Comparison of ENCODE assay signal across 8 mouse cellular contexts in genomic region chr8:70600473-70601270, GRCm38 (mm10). TPM values are rescaled to one million over a fixed set of nuclear protein-coding genes. Genes with fewer than 3 reads are reported as not detected.
DNase-seq lines count a peak whose midpoint lies in the region; ATAC-seq and TF ChIP-seq lines count a peak whose summit lies in the region.

No protein-coding gene starts in this region.

- no peak overlapping the region for H3K9ac ChIP-seq in heart, postnatal 0 days (replicated peaks; ENCODE audit: low read depth, low read length)
- peak overlapping the region; percentile 24; the same call in 1 of the 2 replicates for H3K9ac ChIP-seq in midbrain, embryonic 12.5 days (replicated peaks)

- 29% methylated on average over 9 of the region's 10 CpGs for WGBS in heart, postnatal 0 days
- whole genome bisulfite sequencing in midbrain, embryonic 12.5 days = 9% methylated on average over 10 of the region's 10 CpGs

- H3K36me3 ChIP-seq in heart, postnatal 0 days (replicated peaks; ENCODE audit: control insufficient read depth, insufficient read depth, low read length) = 0 out of 2 replicates have a peak, but pooled peaks cover 5% of the 10 kb centered on the region
- peaks cover 25% of the 10 kb centered on the region for H3K36me3 ChIP-seq in midbrain, embryonic 12.5 days

- 0 out of 2 replicates have a peak, but pooled peaks have one; percentile 2 for ATAC-seq in common myeloid progenitor, adult 5-6 weeks (replicated peaks; ENCODE audit: low read depth, poor library complexity, severe bottlenecking)
- ATAC-seq in heart, postnatal 0 days (ENCODE audit: insufficient read depth, low read depth) = peak; percentile 9; the same call in 1 of the 2 replicates
- ATAC-seq in midbrain, embryonic 12.5 days (ENCODE audit: low FRiP score, low read depth) = peak; percentile 25

- no peak for TF ChIP-seq EP300 in heart, postnatal 0 days (IDR thresholded peaks at IDR 0.05; ENCODE audit: low read depth)

- DNase-seq in adrenal gland, postnatal 14 days = peak; percentile 68
- DNase-seq in adrenal gland, postnatal 25 days = no peak
- DNase-seq in heart, postnatal 0 days (ENCODE audit: low spot score) = peak; percentile 35
- DNase-seq in kidney, postnatal 25 days = peak; percentile 74 to 80
- DNase-seq in urinary bladder, adult 2 months (ENCODE audit: low spot score) = no peak
- no peak for DNase-seq in ovary, adult 18-20 months (ENCODE audit: low spot score)

- no peaks in the 10 kb centered on the region for H3K9me3 ChIP-seq in heart, postnatal 0 days (replicated peaks; ENCODE audit: control insufficient read depth, low read length)
- no peaks in the 10 kb centered on the region for H3K9me3 ChIP-seq in midbrain, embryonic 12.5 days

- peaks cover 14% of the 10 kb centered on the region for H3K4me1 ChIP-seq in heart, postnatal 0 days (ENCODE audit: control insufficient read depth, insufficient read depth)
- H3K4me1 ChIP-seq in midbrain, embryonic 12.5 days = peaks cover 77% of the 10 kb centered on the region

- no peaks in the 10 kb centered on the region for H3K27me3 ChIP-seq in heart, postnatal 0 days (ENCODE audit: control insufficient read depth, insufficient read depth, low read length)
- H3K27me3 ChIP-seq in midbrain, embryonic 12.5 days = peaks cover 37% of the 10 kb centered on the region

- H3K4me3 ChIP-seq in heart, postnatal 0 days (ENCODE audit: low read depth, low read length) = 0 out of 2 replicates have a peak overlapping the region, but pooled peaks have one; percentile 18
- H3K4me3 ChIP-seq in midbrain, embryonic 12.5 days = peak overlapping the region; percentile 26

- peak overlapping the region; percentile 69 for H3K27ac ChIP-seq in heart, postnatal 0 days (ENCODE audit: low read depth)
- peak overlapping the region; percentile 97 for H3K27ac ChIP-seq in midbrain, embryonic 12.5 days (replicated peaks)

- no peak for TF ChIP-seq CTCF in heart, postnatal 0 days (IDR thresholded peaks at IDR 0.05; ENCODE audit: low read depth)

- H3K4me2 ChIP-seq in heart, postnatal 0 days (ENCODE audit: low read depth, low read length) = peak overlapping the region; percentile 45
- peak overlapping the region; percentile 54 for H3K4me2 ChIP-seq in midbrain, embryonic 12.5 days (replicated peaks)

RNA-seq across cellular contexts. Expression of gene Isyna1, which starts 6.5 kb away (rescaled TPM):
- 77.2 and 84.7 TPM in 2 replicates for total RNA-seq in adrenal gland, postnatal 14 days (2021)
- 89.7 and 101 TPM in 2 replicates for total RNA-seq in adrenal gland, postnatal 25 days (2021)
- total RNA-seq in common myeloid progenitor, adult 5-6 weeks (2017) = 35.0 and 43.9 TPM in 2 replicates
- total RNA-seq in heart, postnatal 0 days (2014; rRNA removed; ENCODE audit: low replicate concordance) = 111 and 125 TPM in 2 replicates
- polyA plus RNA-seq in heart, postnatal 0 days (2015; fragmentation: Nextera tagmentation; extraction: Ambion mirVana) = 53.3 and 59.6 TPM in 2 replicates
- polyA plus RNA-seq in midbrain, embryonic 12.5 days (2016; fragmentation: Nextera tagmentation; extraction: Ambion mirVana) = 107 and 112 TPM in 2 replicates
- 37.9 and 49.6 TPM in 2 replicates for polyA plus RNA-seq in urinary bladder, adult 2 months (2012; rRNA removed)

RNA-seq across cellular contexts. Expression of gene Ssbp4, which starts 8.0 kb away (rescaled TPM):
- 84.4 and 102 TPM in 2 replicates for total RNA-seq in adrenal gland, postnatal 14 days (2021)
- total RNA-seq in adrenal gland, postnatal 25 days (2021) = 82.0 and 88.2 TPM in 2 replicates
- 43.8 and 58.4 TPM in 2 replicates for total RNA-seq in common myeloid progenitor, adult 5-6 weeks (2017)
- 107 and 143 TPM in 2 replicates for total RNA-seq in heart, postnatal 0 days (2014; rRNA removed; ENCODE audit: low replicate concordance)
- 55.6 and 57.3 TPM in 2 replicates for polyA plus RNA-seq in heart, postnatal 0 days (2015; fragmentation: Nextera tagmentation; extraction: Ambion mirVana)
- 115 and 118 TPM in 2 replicates for polyA plus RNA-seq in midbrain, embryonic 12.5 days (2016; fragmentation: Nextera tagmentation; extraction: Ambion mirVana)
- 73.5 and 74.6 TPM in 2 replicates for polyA plus RNA-seq in urinary bladder, adult 2 months (2012; rRNA removed)

RNA-seq across cellular contexts. Expression of gene Lrrc25, which starts 15.3 kb away (rescaled TPM):
- total RNA-seq in adrenal gland, postnatal 14 days (2021) = 1.6 and 2.0 TPM in 2 replicates
- total RNA-seq in adrenal gland, postnatal 25 days (2021) = 1.0 and 2.2 TPM in 2 replicates
- total RNA-seq in common myeloid progenitor, adult 5-6 weeks (2017) = 1.6 and 2.6 TPM in 2 replicates
- total RNA-seq in heart, postnatal 0 days (2014; rRNA removed; ENCODE audit: low replicate concordance) = 1.5 and 2.2 TPM in 2 replicates
- polyA plus RNA-seq in heart, postnatal 0 days (2015; fragmentation: Nextera tagmentation; extraction: Ambion mirVana) = 1.3 and 1.6 TPM in 2 replicates
- 1.0 and 1.6 TPM in 2 replicates for polyA plus RNA-seq in midbrain, embryonic 12.5 days (2016; fragmentation: Nextera tagmentation; extraction: Ambion mirVana)
- 5.2 and 6.2 TPM in 2 replicates for polyA plus RNA-seq in urinary bladder, adult 2 months (2012; rRNA removed)

RNA-seq across cellular contexts. Expression of gene Gdf15, which starts 31.6 kb away (rescaled TPM):
- total RNA-seq in adrenal gland, postnatal 14 days (2021) = 0.79 and 1.0 TPM in 2 replicates
- 2.2 and 5.7 TPM in 2 replicates for total RNA-seq in adrenal gland, postnatal 25 days (2021)
- total RNA-seq in common myeloid progenitor, adult 5-6 weeks (2017) = 0.29 TPM in 1 of 2 replicates, not detected in the other
- 0.15 and 5.4 TPM in 2 replicates for total RNA-seq in heart, postnatal 0 days (2014; rRNA removed; ENCODE audit: low replicate concordance)
- polyA plus RNA-seq in heart, postnatal 0 days (2015; fragmentation: Nextera tagmentation; extraction: Ambion mirVana) = 1.4 and 1.7 TPM in 2 replicates
- 0.17 TPM in 1 of 2 replicates, not detected in the other for polyA plus RNA-seq in midbrain, embryonic 12.5 days (2016; fragmentation: Nextera tagmentation; extraction: Ambion mirVana)
- 0.84 and 1.1 TPM in 2 replicates for polyA plus RNA-seq in urinary bladder, adult 2 months (2012; rRNA removed)

RNA-seq across cellular contexts. Expression of gene Pgpep1, which starts 59.5 kb away (rescaled TPM):
- total RNA-seq in adrenal gland, postnatal 14 days (2021) = 73.1 and 86.5 TPM in 2 replicates
- 98.1 and 129 TPM in 2 replicates for total RNA-seq in adrenal gland, postnatal 25 days (2021)
- total RNA-seq in common myeloid progenitor, adult 5-6 weeks (2017) = 3.2 and 3.6 TPM in 2 replicates
- 18.0 and 36.3 TPM in 2 replicates for total RNA-seq in heart, postnatal 0 days (2014; rRNA removed; ENCODE audit: low replicate concordance)
- polyA plus RNA-seq in heart, postnatal 0 days (2015; fragmentation: Nextera tagmentation; extraction: Ambion mirVana) = 26.9 and 29.1 TPM in 2 replicates
- 82.7 and 93.7 TPM in 2 replicates for polyA plus RNA-seq in midbrain, embryonic 12.5 days (2016; fragmentation: Nextera tagmentation; extraction: Ambion mirVana)
- 19.2 and 20.6 TPM in 2 replicates for polyA plus RNA-seq in urinary bladder, adult 2 months (2012; rRNA removed)

Comparison
In these comparisons a context has a peak if more than half of its experiments do, and no peak if none do; other contexts are left out.
1. DNase-seq: peak in adrenal gland, postnatal 14 days (single experiment), heart, postnatal 0 days (single experiment) and kidney, postnatal 25 days (2 of 2); none in adrenal gland, postnatal 25 days (single experiment), urinary bladder, adult 2 months (single experiment) and ovary, adult 18-20 months (single experiment).
2. Peak in every context shown above with its lines, with median percentiles within 50 percentile points of each other: ATAC-seq.